Mouse (Mus musculus) fat pad, adult 2 months (tissue): Measurements from ENCODE around the gene Kcnk3.

Experiments used
- DNase-seq: peaks from one replicate; pipeline ENCODE4 v3.0.0-alpha.2; 2011; ENCODE audit warnings: low read depth, low spot score; ENCODE audit errors: extremely low read depth

Gene Kcnk3

DNA sequence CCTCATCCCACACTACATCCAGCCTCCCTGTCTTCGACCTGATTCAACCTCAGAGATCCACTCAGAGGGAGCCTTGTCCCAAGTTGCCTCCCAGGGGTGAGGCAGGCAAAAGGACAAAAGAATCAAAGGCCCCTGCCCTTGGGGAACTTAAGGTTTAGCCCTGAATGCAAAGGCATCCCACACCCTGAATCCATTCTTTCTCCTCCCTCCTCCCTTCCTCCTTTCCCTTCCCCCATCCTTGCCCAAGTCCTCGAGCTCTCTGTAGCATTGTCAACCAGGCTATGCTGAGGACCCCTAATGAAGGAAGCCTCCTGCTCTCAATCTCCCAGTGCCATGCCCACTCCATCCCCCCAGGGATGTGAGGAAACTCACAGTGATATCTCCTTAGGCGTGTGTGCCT lies 23.7 kb downstream of the Kcnk3 start:
- no peak for DNase-seq

DNA sequence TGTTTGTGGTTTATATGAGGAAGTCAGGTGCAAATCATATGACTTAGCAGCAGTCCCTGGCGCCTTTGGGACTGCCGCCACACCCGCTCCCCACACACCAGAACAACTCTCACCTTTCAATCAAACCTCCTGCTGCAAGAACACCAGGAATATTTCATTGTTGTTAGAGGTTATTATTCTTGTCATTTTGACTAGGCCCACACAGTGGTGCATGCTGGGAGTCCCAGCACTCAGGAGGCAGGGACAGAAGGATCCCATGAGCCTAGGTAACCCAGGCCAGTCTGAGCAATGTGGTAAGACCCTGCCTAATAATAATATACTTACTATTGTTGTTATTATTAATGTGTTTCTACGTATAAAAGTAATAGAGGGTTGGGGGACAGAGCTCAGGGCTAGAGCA lies 24.6 kb downstream of the Kcnk3 start:
- no peak for DNase-seq

DNA sequence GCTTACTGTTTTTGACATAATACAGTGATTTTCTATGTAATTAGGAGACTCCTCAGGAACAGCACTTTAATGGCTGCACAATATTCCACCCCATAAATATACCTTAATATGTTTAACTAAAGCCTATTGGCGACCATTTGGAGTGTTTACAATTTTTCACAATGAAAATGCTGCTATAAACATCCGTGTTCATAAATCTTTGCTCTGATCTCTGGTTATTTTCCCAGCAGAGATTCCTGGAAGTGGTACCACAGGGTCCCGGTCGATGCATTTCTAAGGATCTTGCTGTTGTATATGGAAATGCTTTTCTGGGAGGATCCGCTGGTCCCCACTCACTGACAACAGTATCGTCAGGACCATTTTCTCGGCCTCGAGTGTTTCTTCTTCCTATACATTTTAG lies 25.3 kb downstream of the Kcnk3 start:
- no peak for DNase-seq

DNA sequence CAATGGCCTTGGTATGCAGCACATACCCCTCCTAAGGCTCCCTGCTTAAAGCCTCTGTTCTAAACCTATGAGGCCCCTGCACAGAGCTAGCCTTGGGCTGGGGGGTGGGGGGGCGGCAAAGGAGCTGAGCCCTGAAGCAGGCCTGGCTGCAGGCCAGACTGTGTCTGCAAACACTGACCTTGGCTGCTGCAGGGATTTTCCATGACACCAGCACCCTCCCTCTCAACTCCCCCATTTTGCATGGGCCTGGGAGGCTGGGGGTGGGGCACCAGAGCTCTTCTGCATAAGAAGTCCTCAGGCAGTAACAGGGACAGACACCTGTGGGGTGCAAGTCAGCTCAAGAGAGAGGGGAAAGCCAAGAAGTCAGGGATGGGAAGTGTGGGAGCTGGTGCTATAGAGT lies 26.3 kb downstream of the Kcnk3 start:
- DNase-seq = no peak

DNA sequence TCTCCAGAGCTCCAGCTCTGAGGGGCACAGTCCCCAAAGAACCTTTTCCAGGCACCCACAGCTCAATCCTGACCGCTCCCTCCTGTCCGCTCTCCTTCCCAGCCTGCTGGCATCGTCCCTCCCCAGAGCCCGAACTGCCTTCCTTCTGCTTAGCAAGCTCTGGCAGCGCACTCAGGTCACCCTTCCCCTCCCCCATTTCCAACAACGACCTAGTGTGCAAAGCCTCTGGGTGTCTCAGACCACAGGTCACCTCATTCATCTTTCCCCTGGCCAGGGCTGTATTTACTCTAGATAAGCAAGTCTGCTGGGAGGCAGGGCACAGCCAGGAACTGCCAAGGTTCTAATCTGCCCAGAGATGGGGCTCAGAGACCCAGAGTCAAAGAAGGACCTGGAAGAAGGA lies 27.4 kb downstream of the Kcnk3 start:
- DNase-seq = no peak

DNA sequence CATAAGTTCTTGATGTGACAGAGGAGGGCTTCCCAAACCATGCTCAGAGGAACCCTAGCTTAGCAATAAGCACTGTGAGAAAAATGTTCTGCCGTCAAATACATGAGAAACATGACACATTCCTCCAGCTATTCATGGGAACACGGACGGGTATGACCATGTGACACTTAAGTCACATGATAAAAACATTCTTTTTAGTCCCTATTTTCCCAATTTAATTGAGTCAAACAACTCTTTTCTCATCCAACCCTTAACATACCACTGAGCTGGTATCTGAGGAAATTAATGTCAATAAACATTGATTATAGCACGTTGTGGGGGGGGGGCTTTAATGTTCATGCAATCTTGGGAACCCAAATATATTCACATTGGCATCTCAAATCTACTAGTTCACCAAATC lies 27.8 kb downstream of the Kcnk3 start:
- no peak for DNase-seq

DNA sequence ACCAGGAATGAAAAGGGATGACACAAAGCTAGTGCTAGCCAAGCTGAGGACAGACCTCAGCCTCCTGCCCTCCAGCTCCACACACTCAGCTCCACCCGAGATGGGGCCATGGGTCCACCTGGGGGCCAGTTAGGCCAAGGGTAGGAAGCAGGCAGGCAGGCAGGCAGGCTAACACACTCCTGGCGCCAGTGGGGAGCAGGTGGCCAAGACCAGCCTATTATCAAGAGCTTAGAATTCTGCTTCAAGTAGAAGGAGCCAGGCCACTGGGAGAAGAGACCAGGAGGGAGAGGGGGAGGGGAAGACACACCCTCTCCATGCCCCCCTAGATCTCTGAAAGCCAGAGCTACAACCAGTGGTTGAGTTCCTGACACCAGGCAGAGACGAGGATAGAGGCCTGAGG lies 28.7 kb downstream of the Kcnk3 start:
- DNase-seq = no peak

DNA sequence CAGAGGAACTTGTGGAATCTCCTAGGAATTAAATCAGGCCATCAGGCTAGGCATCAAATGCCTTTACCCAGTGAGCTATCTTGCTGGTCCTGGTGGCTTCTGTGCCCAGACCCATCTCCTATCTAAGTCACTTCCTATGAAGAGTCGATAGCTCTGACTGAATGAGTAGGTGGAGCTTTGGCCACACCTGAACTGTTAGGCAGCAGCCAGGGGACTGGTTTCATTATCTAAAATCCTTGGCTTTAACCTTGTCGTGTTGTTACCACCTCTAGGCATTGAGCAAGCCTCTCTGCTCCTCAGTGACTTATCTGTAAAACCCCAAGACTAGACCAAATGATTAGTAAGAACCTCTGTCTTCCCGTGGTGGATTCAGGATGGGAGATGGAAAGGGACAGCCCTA lies 29.4 kb downstream of the Kcnk3 start:
- DNase-seq = no peak

DNA sequence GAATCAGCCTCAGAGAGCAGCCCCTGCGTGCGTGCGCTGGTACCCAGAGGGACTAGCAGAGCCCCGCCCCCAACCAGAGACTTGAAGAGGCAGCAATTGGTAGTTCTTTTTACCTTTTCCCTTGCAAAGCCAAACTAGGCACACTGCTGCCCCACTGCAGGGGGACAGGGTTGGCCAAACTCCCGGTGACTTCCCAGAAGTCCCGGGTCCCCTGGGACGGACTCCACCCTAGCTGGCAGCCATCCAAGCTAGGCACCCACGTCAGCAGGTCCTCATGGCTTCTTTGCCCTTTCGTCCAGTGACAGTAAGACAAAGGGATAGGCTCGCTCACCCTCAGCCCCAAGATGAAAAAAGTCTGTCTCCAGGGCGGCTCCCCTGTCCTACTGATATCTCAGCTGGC lies 29.9 kb downstream of the Kcnk3 start:
- DNase-seq = no peak

DNA sequence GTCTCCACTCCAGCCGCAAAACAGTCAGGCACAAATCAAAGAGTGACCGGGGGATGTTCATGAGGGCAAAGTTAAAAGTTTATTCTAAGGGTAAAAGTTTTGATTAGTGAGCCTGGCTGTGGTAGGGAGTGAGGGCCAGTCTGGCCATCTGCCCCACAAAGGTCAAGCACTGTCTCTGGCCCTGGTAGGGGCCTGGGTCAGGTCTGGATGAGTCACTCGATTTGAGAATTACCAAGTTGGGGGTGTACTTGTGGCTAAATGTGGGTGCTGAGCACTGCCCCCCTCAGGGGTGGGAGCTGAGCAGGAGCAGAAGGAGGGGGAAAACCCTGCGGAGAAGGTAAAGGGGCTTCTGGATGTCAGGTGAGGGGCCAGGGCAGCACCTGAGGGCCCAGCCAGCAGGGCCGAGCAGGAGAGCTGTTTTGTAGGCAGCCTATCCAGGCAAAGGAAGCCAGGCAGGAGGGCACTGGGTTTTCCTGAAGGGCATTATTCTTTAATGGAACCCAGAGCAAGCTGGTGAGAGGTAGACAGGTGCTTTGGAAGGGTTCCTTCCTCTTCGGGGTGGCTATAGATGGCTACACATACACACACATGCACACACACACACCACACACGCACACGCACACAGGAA lies 30.5 kb downstream of the Kcnk3 start:
- DNase-seq = no peak

DNA sequence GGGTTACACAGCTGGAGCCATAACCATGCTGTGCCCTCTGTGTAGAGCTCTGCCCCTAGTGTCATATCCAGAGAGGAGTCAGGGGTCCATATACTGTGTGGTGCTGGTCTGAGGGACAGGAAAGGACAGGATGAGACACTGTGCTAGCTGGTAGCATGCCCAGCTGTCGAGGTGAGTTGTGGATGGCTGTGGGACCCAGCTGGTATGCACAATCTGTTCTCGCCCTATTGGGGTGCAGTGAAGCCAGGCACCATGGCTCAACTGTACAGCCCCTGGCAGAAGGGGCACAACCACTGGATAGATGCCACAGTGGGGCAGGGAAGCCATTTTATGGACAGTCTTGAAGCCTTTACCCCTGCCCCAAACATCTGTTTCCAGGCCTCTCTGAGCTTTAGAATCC lies 31.2 kb downstream of the Kcnk3 start:
- DNase-seq = no peak

DNA sequence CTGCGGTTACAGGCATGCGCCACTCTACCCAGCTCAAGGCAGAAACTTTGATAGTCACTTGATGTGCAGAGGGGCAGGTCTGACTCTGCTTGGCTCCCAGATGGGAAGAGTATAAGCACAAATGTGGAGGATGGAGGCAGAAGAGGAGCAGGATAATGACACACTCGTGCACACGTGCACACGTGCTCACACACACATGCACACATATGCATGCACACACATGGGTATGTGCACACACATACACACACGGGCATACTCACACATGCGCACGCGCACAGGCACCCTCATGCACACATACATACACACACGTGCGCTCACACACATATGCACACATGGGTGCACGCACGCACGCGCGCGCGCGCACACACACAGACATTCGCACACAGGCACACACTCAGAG lies 32.6 kb downstream of the Kcnk3 start:
- DNase-seq = no peak

DNA sequence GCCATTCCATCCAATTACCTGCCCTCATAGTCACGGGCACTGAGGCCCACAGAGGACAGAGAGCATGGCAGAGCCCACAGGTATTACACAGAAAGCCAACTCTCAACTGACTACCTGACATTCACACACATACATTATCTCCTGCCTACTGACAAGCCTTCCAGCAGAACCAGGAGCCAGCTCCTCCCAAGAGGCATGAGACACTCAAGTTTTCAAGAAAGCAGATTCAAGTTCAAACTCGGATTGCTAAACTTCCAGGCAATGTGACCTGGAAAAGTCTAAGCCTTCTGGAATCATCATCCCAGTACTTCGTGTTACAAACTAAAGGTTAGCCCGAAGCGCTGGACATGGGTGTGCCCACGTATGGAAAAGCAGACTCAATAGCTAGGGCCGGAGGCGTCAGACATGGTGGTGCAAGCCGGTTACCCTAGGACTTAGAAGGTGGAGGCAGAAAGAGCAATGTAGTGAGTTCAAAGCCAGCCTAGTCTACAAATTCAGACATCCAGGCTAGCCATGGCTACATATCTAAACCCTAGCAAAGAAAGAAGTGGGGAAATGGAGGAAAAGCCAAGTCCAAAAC lies 33.3 kb downstream of the Kcnk3 start:
- no peak for DNase-seq

DNA sequence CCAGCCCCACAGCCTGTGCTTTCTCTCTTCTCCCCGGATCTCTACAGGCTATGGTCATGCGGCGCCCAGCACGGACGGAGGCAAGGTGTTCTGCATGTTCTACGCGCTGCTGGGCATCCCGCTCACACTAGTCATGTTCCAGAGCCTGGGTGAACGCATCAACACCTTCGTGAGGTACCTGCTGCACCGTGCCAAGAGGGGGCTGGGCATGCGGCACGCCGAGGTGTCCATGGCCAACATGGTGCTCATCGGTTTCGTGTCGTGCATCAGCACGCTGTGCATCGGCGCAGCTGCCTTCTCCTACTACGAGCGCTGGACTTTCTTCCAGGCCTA lies 33.8 kb downstream of the Kcnk3 start:
- no peak for DNase-seq

DNA sequence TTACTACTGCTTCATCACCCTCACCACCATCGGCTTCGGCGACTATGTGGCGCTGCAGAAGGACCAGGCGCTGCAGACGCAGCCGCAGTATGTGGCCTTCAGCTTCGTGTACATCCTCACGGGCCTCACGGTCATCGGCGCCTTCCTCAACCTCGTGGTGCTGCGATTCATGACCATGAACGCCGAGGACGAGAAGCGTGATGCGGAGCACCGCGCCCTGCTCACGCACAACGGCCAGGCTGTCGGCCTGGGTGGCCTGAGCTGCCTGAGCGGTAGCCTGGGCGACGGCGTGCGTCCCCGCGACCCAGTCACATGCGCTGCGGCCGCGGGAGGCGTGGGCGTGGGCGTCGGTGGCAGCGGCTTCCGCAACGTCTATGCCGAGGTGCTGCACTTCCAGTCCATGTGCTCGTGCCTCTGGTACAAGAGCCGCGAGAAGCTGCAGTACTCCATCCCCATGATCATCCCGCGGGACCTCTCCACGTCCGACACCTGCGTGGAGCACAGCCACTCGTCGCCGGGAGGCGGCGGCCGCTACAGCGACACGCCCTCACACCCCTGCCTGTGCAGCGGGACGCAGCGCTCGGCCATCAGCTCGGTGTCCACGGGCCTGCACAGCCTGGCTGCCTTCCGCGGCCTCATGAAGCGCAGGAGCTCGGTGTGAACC lies 34.3 kb downstream of the Kcnk3 start:
- DNase-seq = no peak

DNA sequence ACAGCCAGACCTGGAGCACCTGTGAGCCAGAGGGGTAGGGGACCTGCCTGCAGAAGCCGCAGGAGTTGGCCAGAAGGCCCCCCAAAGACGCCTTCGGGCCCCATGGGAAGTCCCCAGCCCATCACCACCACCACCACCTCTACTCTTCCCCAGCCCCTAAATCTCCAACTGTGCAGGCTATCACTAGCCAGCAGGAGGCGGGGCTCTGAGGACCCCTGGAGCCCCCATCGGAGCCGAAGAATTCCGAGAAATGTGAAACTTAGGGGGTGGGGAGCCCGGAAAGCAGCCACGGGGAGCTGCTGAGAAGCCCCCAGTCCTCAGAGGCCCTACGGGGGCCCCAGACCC lies 34.8 kb downstream of the Kcnk3 start:
- no peak for DNase-seq

DNA sequence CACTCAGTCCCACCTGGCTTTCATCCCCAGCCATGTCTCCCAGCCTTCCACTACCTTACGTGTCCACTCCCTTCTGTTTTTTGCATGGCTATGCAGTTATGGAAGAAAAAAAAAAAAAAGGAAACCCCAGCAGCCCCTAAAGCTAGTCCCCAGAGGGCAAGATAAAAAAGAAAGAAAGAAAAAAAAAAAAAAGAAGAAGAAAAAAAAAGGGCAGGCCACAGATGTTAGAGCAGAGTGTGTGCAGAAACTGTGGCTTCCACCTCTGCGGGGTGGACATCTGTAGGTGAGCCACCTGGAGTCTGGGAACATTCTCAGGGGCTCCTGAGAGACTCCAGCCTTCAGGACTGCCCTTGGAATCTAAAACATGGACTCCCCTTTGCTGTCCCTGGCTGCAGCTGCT lies 35.4 kb downstream of the Kcnk3 start:
- DNase-seq = no peak

DNA sequence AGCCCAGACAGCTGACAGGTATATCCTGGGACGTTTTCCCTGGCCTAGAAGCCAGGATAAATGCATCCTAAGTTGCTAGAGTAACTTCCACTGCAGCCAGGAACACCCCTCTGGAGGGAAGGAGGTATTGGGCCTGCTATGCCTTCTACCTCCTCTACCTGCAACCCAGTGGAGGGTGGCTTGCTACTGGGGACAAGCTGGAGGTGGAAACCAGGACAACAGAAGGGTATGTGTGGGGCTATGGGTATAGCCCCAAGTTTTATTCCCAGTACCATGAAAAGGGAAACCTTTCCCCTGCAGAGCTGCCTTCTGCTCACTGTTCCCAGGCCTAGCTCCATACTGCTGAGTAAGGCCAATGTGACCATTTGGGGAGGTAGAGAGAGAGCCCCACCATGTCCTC lies 36.3 kb downstream of the Kcnk3 start:
- no peak for DNase-seq

DNA sequence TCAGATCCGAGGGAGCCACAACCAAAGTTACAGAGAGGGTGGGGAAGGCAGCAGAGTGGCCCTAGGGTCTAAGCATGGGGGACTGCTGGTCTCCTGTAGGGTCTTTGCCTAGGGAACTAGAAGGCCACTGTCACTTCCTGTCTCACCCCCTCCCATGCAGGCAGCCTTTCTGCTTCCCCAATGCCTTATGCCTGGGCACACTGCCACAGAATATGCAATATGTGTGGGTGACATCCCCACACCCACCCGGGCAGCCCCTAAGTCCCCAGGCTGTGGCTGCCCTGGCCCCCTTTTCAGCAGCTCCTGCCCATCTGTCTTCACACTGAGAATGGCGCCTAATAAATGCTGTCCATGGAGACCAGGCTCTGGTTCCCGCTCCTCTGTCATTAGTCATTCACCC lies 36.9 kb downstream of the Kcnk3 start:
- no peak for DNase-seq

DNA sequence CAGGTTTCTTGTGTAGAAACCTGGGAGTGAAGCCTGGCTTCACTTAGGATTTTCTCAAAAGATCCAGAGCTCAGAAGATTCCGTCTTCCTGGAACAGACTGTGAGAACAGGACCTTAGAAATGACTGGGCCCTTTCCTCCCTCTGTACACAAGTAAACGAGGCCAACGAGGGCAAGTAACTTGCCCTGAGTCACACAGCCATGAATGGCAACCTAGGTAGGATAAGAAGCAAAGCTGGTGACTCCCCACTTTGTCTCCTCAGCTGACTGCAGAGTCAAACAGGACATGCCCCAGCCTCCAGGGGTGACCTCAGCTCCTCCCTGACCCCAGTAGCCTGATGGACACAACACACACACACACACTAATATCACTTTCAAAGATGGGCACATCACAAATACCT lies 37.4 kb downstream of the Kcnk3 start:
- no peak for DNase-seq

DNA sequence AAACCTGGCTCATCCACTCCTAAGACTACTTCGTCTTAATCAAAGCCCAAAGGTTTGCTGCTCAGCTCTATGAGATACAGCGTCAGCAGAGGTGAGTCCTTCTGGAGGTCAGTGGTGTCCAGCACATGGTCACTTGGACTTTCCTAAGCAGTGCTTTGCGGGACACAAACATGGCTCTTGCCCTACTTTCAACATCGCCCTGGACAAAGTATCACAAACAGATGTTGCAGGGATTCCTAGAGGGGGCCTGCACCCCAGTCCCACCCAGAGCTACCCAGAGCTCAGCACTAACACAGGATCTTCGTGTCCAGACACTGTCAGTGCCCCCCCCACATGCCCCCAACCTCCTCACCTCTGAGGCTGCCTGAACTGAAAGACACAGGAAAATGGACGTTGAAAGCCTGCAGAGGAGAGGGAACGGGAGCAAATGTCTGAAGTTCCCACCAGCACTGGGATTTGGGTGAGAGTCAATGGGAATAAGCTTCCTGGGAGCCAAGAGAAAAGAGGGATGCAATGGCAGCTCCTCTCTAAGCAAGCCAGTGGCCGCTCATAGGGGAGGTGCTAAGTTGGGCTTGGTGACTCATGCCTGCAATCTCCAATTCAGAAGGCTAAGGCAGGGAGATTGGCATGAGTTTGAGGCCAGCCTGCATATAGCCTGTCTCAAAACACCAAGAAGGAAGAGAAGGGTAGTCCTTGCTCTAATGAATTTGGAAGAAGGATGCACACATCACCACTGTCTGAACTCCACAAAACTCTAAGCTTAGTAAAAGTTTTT lies 38.5 kb downstream of the Kcnk3 start:
- no peak for DNase-seq

DNA sequence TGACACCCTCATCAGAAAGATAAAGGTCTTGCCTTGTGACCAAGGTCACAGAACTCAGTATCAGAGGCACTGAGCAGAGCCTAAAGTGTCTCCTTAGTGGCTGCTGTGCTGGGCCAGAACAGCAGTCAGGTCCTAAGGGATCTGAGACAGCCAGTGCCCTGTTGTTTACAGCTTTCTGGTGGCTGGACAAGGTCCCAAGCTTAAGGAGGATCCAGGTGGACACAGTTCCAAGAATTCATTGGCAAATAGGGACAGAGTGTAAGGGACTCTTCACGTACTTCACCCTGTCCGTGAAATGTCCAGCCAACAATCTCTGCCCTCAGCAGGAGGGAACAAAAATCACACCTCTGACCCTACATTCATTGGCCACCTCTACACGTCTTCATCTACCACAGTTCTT lies 40.5 kb downstream of the Kcnk3 start:
- no peak for DNase-seq
